Mouse (Mus musculus) right cerebral cortex, postnatal 14 days (tissue): ENCODE data around the gene Zfp462.
"Not testable (repeated sequence)": the region's sequence is repeated elsewhere in the genome, so short reads cannot be mapped to it uniquely, and the experiment has no call there.

Source experiments
- DNase-seq: peaks from one replicate; pipeline ENCODE4 v3.0.0; 2022

Zfp462 gene

GRCm38 (mm10) chr4:54953657-54954395, 9.0 kb downstream of the Zfp462 start:
- DNase-seq, result no peak

- DNase-seq, result no peak
Observed at GRCm38 (mm10) chr4:54954455-54954854, 9.6 kb downstream of the Zfp462 start.

- no peak for DNase-seq
Observed at GRCm38 (mm10) chr4:54960776-54961175, 15.9 kb downstream of the Zfp462 start.

- DNase-seq, result no peak
Observed at GRCm38 (mm10) chr4:54962141-54962540, 17.3 kb downstream of the Zfp462 start.

- DNase-seq, result no peak
Observed at GRCm38 (mm10) chr4:54963551-54963950, 18.7 kb downstream of the Zfp462 start.

- no peak for DNase-seq
Observed at GRCm38 (mm10) chr4:54965169-54965695, 20.4 kb downstream of the Zfp462 start.

GRCm38 (mm10) chr4:54966161-54966806, 21.4 kb downstream of the Zfp462 start:
- DNase-seq, result peak; percentile 39

- no peak for DNase-seq
Observed at GRCm38 (mm10) chr4:54967166-54967565, 22.3 kb downstream of the Zfp462 start.

GRCm38 (mm10) chr4:54967721-54968120, 22.9 kb downstream of the Zfp462 start:
- no peak for DNase-seq

- DNase-seq, result no peak
Observed at GRCm38 (mm10) chr4:54969671-54970295, 24.9 kb downstream of the Zfp462 start.

GRCm38 (mm10) chr4:54971386-54971785, 26.5 kb downstream of the Zfp462 start:
- no peak for DNase-seq

- DNase-seq, result no peak
Observed at GRCm38 (mm10) chr4:54972096-54972495, 27.2 kb downstream of the Zfp462 start.

- DNase-seq, result no peak
Observed at GRCm38 (mm10) chr4:54972827-54973560, 28.1 kb downstream of the Zfp462 start.

- no peak for DNase-seq
Observed at GRCm38 (mm10) chr4:54979771-54980472, 35.1 kb downstream of the Zfp462 start.

GRCm38 (mm10) chr4:54984502-54984901, 39.7 kb downstream of the Zfp462 start:
- no peak for DNase-seq

GRCm38 (mm10) chr4:54986671-54987070, 41.8 kb downstream of the Zfp462 start:
- DNase-seq, result no peak

- no peak for DNase-seq
Observed at GRCm38 (mm10) chr4:54987256-54987655, 42.4 kb downstream of the Zfp462 start.

GRCm38 (mm10) chr4:54987926-54988325, 43.1 kb downstream of the Zfp462 start:
- DNase-seq, result no peak

GRCm38 (mm10) chr4:54991973-54992372, 47.1 kb downstream of the Zfp462 start:
- no peak for DNase-seq

GRCm38 (mm10) chr4:54993001-54993400, 48.2 kb downstream of the Zfp462 start:
- not testable (repeated sequence) for DNase-seq

GRCm38 (mm10) chr4:54995258-54995657, 50.4 kb downstream of the Zfp462 start:
- DNase-seq, result no peak

GRCm38 (mm10) chr4:54996064-54996463, 51.2 kb downstream of the Zfp462 start:
- no peak for DNase-seq
